Mouse (Mus musculus) neural tube, embryonic 14.5 days (tissue): ENCODE results near the gene Adgrb3. TPM values are rescaled to one million over a fixed set of nuclear protein-coding genes. Genes with fewer than 3 reads are reported as not detected.

Source experiments
- ATAC-seq: fragments of 200-750 bp; cut with Nextera tagmentation; 2 replicates; pipeline ENCODE4 v1.8.0; 2017; ENCODE audit warnings: low read depth, mild to moderate bottlenecking, moderate TSS enrichment, moderate library complexity
- H3K27ac ChIP-seq: fragments of 300-500 bp; sonication (generic); 2 replicates; pipeline ENCODE4 v1.5.1; 2014; ENCODE audit warnings: low read depth, mild to moderate bottlenecking, control low read depth, low read length, moderate library complexity, mixed read lengths
- H3K27me3 ChIP-seq: fragments of 300-500 bp; sonication (generic); 2 replicates; pipeline ENCODE4 v1.6.1; 2014; ENCODE audit warnings: low read length; ENCODE audit not compliant: control insufficient read depth, insufficient read depth
- H3K36me3 ChIP-seq: fragments of 300-500 bp; sonication (generic); 2 replicates; pipeline ENCODE4 v1.6.1; 2014; ENCODE audit warnings: low read length, mixed read lengths; ENCODE audit not compliant: control insufficient read depth, insufficient read depth
- H3K4me1 ChIP-seq: fragments of 300-500 bp; sonication (generic); 2 replicates; pipeline ENCODE4 v1.6.1; 2014; ENCODE audit warnings: low read length; ENCODE audit not compliant: control insufficient read depth, insufficient read depth
- H3K4me2 ChIP-seq: fragments of 300-500 bp; sonication (generic); 2 replicates; pipeline ENCODE4 v1.6.1; 2014; ENCODE audit warnings: mild to moderate bottlenecking, low read depth, low read length, control low read depth
- H3K4me3 ChIP-seq: fragments of 300-500 bp; sonication (generic); 2 replicates; pipeline ENCODE4 v1.5.1; 2014; ENCODE audit warnings: low read depth, low read length, control low read depth, mixed read lengths
- H3K9ac ChIP-seq: fragments of 300-500 bp; sonication (generic); replicated peaks from 2 replicates; pipeline ENCODE4 v1.6.1; 2014; ENCODE audit warnings: low read depth, mild to moderate bottlenecking, control low read depth, low read length, mixed read lengths
- H3K9me3 ChIP-seq: fragments of 300-500 bp; sonication (generic); 2 replicates; pipeline ENCODE4 v1.6.1; 2016; ENCODE audit warnings: low read length; ENCODE audit not compliant: control insufficient read depth
- WGBS: fragments of 180-500 bp; shearing (Covaris S2); extraction: QIAGEN DNeasy Blood & Tissue Kit; methylation state at CpG from one replicate; pipeline ENCODE4 v1.1.7; 2014; 5-methylcytosine and 5-hydroxymethylcytosine counted together
- polyA plus RNA-seq: library from polyadenylated mRNA; unstranded; fragments of >200 nt; fragmentation: Nextera tagmentation; extraction: Ambion mirVana; gene quantifications from 2 replicates; pipeline ENCODE4 v1.2.1, GENCODE M21; 2014

Adgrb3 gene
- polyA plus RNA-seq, 1 experiment from 2014 or later: 71.2 TPM

- Histone ChIP-seq H3K36me3 (no peaks in the 10 kb centered on the region), H3K27me3 (no peaks in the 10 kb centered on the region), H3K4me1 (no peaks in the 10 kb centered on the region), H3K9ac (no peak overlapping the region), H3K9me3 (no peaks in the 10 kb centered on the region), H3K4me3 (no peak overlapping the region), H3K27ac (no peak overlapping the region), H3K4me2 (no peak overlapping the region)
- ATAC-seq: no peak
- 56% methylated on average over 1 of the region's 1 CpGs for WGBS
Observed at GRCm38 (mm10) chr1:25462612-25463011, 366.9 kb downstream of the Adgrb3 start.

GRCm38 (mm10) chr1:25435506-25435905 lies 394.0 kb downstream of the Adgrb3 start:
- H3K4me1 ChIP-seq: no peaks in the 10 kb centered on the region
- H3K27me3 ChIP-seq: no peaks in the 10 kb centered on the region
- H3K36me3 ChIP-seq: no peaks in the 10 kb centered on the region
- no peak overlapping the region for H3K4me2 ChIP-seq
- no peak overlapping the region for H3K27ac ChIP-seq
- 48% methylated on average over 2 of the region's 2 CpGs for WGBS
- H3K4me3 ChIP-seq: no peak overlapping the region
- no peak overlapping the region for H3K9ac ChIP-seq
- ATAC-seq: no peak
- H3K9me3 ChIP-seq: no peaks in the 10 kb centered on the region

- Histone ChIP-seq H3K27me3 (no peaks in the 10 kb centered on the region), H3K4me2 (no peak overlapping the region), H3K9me3 (no peaks in the 10 kb centered on the region), H3K27ac (no peak overlapping the region), H3K36me3 (no peaks in the 10 kb centered on the region), H3K4me3 (no peak overlapping the region), H3K4me1 (no peaks in the 10 kb centered on the region), H3K9ac (no peak overlapping the region)
- ATAC-seq: peak; percentile 78
- WGBS: 49% methylated on average over 16 of the region's 16 CpGs
Observed at GRCm38 (mm10) chr1:25430219-25430862, 399.2 kb downstream of the Adgrb3 start.

- Histone ChIP-seq H3K4me3 (no peak overlapping the region), H3K4me2 (no peak overlapping the region), H3K27me3 (no peaks in the 10 kb centered on the region), H3K27ac (no peak overlapping the region), H3K9me3 (no peaks in the 10 kb centered on the region), H3K9ac (no peak overlapping the region), H3K36me3 (no peaks in the 10 kb centered on the region), H3K4me1 (no peaks in the 10 kb centered on the region)
- WGBS: 74% methylated on average over 2 of the region's 2 CpGs
- ATAC-seq: no peak
Observed at GRCm38 (mm10) chr1:25420701-25421100, 408.8 kb downstream of the Adgrb3 start.

- H3K4me2 ChIP-seq: no peak overlapping the region
- H3K27me3 ChIP-seq: no peaks in the 10 kb centered on the region
- H3K36me3 ChIP-seq: no peaks in the 10 kb centered on the region
- no peaks in the 10 kb centered on the region for H3K9me3 ChIP-seq
- no peak for ATAC-seq
- H3K27ac ChIP-seq: no peak overlapping the region
- no peaks in the 10 kb centered on the region for H3K4me1 ChIP-seq
- H3K9ac ChIP-seq: no peak overlapping the region
- H3K4me3 ChIP-seq: no peak overlapping the region
Observed at GRCm38 (mm10) chr1:25419378-25419777, 410.1 kb downstream of the Adgrb3 start.

- WGBS: 37% methylated on average over 2 of the region's 2 CpGs
- peak; percentile 24; the same call in 1 of the 2 replicates for ATAC-seq
Observed at GRCm38 (mm10) chr1:25415084-25415483, 414.4 kb downstream of the Adgrb3 start.

GRCm38 (mm10) chr1:25364186-25364585 lies 465.3 kb downstream of the Adgrb3 start:
- no peaks in the 10 kb centered on the region for H3K9me3 ChIP-seq
- H3K4me2 ChIP-seq: no peak overlapping the region
- H3K4me1 ChIP-seq: no peaks in the 10 kb centered on the region
- H3K27me3 ChIP-seq: no peaks in the 10 kb centered on the region
- H3K9ac ChIP-seq: no peak overlapping the region
- H3K36me3 ChIP-seq: no peaks in the 10 kb centered on the region
- H3K4me3 ChIP-seq: no peak overlapping the region
- 89% methylated on average over 2 of the region's 2 CpGs for WGBS
- no peak for ATAC-seq
- H3K27ac ChIP-seq: no peak overlapping the region

More at GRCm38 (mm10) chr1:25415084-25415483, 414.4 kb downstream of the Adgrb3 start:
- Histone ChIP-seq H3K4me3 (no peak overlapping the region), H3K4me2 (no peak overlapping the region), H3K36me3 (no peaks in the 10 kb centered on the region), H3K9ac (no peak overlapping the region), H3K9me3 (no peaks in the 10 kb centered on the region), H3K27me3 (no peaks in the 10 kb centered on the region), H3K27ac (no peak overlapping the region), H3K4me1 (no peaks in the 10 kb centered on the region)

- no peak overlapping the region for H3K9ac ChIP-seq
- H3K36me3 ChIP-seq: no peaks in the 10 kb centered on the region
- H3K4me2 ChIP-seq: no peak overlapping the region
- H3K4me1 ChIP-seq: no peaks in the 10 kb centered on the region
- WGBS: 94% methylated on average over 4 of the region's 4 CpGs
- H3K9me3 ChIP-seq: no peaks in the 10 kb centered on the region
- H3K4me3 ChIP-seq: no peak overlapping the region
- H3K27me3 ChIP-seq: no peaks in the 10 kb centered on the region
- H3K27ac ChIP-seq: no peak overlapping the region
- no peak for ATAC-seq
Observed at GRCm38 (mm10) chr1:25358554-25358953, 471.0 kb downstream of the Adgrb3 start.

GRCm38 (mm10) chr1:25355486-25355885 lies 474.0 kb downstream of the Adgrb3 start:
- 96% methylated on average over 5 of the region's 5 CpGs for WGBS
- Histone ChIP-seq H3K9ac (no peak overlapping the region), H3K4me1 (no peaks in the 10 kb centered on the region), H3K4me3 (no peak overlapping the region), H3K36me3 (no peaks in the 10 kb centered on the region), H3K27me3 (no peaks in the 10 kb centered on the region), H3K9me3 (no peaks in the 10 kb centered on the region), H3K27ac (no peak overlapping the region), H3K4me2 (no peak overlapping the region)
- ATAC-seq: no peak
